Mouse (Mus musculus) heart, adult 9 months (tissue): ENCODE data around the gene Defb36.

Experiments
- DNase-seq, 2 experiments: peaks; one replicate each; pipeline ENCODE4 v3.0.0; 2022; ENCODE audit warnings: low spot score in 2 of 2

The Defb36 gene

DNA sequence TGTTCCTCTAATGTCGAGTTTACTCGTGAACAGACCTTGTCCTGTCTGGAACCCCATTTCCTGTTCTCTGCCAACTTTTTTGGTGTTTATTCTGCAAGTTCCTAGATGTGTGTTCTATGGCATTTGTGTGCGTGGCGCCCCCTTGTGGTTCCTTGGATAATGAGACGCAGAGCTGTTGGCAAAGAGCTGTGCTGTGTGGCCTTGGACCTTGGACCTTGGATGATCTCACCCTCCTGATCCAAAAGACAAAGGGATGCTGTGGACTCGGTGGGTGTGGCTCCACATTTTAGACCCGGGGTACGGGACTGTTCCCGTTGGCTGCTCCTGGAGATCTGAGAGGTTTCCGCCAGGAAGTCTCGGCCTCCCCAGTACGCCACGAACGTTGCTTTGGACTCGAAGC lies at the start of gene Defb36:
TSS of gene Defb36 (plus strand) at position 271 of the 400 bp plus-strand sequence.
- no peak for DNase-seq

DNA sequence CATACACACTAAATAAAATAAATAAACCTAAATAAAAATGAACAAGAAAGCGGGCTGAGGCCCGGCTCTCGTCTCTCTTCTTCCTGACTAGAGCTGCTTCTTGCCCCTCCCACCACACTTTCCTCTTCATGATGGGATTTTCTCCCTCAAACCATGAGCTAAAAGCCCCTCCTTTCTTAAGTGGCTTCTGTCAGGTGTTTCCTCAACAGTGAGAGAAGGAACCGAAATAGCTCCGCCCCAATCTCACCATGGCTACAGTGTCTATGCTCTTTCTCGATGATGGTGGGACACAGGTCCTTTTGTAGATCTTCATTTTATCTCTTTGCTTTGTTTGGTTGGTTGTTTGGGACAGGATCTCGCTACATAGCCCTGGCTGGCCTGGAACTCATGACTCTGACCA lies 47.5 kb upstream of the Defb36 start:
- DNase-seq: no peak

DNA sequence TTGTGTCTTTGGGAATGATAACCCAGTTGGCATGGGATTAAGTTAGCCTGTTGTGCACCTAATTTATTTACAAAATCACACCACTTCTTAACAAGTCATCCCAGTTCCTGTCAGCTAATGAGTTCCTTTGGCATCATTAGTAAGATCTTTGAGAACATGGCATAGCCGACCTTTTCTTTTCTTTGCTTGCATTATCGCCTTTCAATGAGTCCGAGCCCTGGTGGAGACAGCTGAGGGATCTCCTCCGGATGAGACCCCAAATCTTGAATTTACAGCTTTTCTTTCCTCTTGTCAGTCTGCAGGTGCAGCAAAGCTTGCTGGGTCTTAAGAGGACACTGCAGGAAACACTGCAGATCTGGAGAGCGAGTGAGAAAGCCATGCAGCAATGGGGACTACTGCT lies 35.1 kb upstream of the Defb36 start, which contains the start of gene Gm17416:
TSS of gene Gm17416 (plus strand) at position 301 of the 400 bp plus-strand sequence.
- DNase-seq: no peak

DNA sequence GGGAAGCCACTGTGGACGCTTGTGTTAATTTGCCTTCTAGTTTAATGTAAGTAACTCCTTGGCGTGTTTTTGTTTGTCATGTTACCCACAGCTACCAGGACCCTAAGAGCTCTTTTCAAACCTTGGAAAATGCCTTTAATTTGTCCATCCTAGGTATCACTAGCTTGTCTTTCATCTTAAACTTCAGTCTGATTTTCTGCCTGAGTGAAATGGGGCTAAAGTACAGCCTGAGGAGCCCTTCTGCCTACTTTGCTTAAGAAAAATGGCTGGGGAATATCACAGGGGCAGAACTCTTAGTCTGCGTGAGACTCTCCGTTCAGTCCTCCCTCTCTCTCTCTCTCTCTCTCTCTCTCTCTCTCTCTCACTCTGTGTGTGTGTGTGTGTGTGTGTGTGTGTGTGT lies 34.2 kb upstream of the Defb36 start:
- no peak for DNase-seq

DNA sequence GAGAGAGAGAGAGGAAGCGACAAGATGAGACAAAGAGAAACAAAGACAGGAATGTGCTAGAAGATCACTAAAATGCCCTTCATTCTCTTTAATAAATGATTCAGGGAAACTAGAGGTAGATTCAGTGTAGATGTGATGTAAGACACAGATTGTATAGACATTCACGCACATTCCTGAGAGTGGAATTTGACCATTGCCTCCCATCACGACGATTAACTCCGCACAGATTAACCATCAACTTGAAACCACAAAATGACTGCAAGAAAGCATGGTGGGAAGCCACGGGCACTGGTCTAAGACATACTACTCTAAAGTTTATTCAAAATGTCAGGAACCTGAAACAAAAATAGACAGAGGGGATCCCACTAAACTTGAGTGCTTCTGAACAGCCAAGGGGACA lies 33.8 kb upstream of the Defb36 start:
- DNase-seq: no peak

DNA sequence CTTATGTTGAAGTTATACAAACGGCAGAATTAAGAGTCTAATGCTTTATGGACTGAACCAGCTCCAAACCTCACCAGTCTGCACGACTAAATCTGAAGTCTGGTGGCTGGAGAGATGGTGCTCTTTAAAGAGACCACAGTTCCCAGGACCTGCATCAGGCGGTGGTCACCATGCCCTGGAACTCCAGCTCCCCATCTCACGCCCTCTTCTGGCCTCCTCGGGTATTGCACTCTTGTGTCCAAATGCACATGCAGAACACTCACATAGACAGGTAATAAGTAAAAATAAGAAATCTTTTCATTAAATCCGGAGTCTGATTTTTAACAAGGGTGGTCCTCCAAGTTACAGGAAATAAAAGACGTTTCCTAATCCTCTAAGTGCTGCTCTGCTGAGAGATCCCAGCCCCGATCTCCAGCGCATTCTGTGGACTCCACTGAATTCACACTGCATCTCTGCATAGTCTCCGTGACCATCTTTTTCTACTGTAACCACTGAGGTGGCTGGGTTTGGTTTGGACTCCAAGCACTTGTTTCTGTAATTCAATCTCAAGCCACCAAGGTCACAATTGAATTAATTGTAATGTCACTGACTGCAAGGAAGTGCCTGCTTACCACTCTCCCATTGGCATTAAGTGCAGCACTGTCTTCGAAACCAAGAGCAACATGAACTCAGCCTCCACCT lies 31.9 kb upstream of the Defb36 start, which contains the start of gene Defb21:
TSS of gene Defb21 (plus strand) at position 631 of the 681 bp plus-strand sequence.
- no peak for DNase-seq

DNA sequence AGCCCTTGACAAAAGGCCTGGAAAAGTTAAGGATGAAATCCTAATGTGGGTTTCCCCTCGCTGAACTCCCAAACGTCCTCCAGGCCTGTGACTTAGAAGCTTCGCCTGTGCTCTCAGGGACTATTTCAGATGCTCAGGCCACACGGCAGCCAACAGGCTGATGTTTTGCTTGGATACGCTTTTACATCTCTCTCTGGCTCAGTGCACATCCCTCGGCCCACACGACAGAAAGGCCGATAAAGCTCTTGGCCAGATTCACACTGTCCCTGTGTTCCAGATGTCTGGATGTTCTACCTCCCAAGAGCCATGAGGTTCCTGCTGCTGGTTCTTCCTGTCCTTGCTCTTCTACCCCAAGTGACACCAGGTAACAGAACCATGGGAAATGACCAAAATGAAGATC lies 30.6 kb upstream of the Defb36 start:
- DNase-seq: peak in 1 of 2 experiments; percentile 14

DNA sequence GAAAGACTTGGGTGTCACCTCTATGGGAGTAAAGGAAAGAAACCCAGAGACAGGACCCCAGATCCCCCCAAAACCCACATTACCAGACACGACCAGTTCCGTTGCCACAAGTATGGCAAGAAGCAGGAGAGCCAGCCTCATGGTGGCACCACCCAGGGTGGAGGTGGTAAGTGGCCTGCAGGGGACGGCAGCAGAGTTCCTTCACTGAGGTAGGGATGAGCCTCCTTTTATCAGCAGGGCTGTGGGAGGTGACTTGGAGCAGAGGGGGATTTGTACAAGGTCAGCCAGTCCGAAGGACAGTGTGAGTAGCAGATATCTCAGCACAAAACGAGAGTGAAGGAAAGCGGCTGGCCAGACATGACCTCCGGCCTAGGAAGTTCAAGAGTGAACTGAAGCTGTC lies 24.0 kb upstream of the Defb36 start, which contains the start of gene Defb19:
TSS of gene Defb19 (minus strand) at position 206 of the 400 bp plus-strand sequence.
- DNase-seq: no peak

DNA sequence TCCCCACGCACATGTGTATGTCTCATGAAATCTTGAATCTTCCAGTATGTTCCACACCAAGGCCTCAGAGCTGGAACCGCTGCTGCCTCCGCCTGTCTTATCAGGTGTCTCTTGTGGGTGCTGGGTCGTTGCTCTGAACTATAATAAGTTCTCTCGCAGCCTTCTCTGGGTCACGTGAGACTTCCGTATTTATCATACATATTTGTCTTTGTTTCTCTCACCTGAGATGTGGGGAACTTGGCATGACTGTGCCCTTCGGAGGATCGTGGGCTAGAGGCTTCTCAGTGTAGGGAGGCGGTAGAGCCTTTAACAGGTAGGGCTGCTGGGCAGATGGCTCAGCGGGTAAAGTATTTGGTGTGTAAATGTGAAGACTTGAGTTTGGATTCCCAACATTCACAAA lies 23.5 kb upstream of the Defb36 start:
- DNase-seq: no peak

DNA sequence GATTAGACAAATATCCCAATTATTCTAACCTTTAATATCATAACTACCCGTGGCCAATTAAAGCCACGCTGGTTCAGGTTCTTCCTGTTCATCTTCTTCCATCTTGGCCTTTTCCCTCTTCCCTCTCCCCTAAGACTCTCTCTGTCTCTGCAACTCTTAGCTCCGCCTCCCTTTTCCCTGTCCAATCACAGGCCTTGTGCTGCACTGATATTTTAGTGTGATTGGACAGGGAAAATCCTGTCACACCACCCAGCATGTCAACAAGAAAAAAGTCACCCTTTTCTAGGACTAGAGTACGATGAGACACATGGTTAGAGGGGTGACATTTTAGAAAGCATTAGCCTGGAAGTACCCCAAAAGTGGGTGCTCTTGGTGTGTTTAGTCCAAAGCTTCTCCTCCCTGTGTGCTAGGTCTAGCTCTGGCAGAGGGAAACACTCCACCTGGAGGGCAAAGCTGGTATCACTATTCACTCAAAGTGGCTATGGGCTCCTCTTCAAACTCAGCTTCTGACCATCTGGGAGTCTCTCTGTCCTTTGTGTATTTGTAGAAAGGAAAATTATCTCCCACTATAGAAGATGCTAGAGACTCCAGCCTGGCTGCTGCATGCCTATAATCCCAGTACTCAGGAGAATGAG lies 17.1 kb upstream of the Defb36 start:
- DNase-seq: no peak

DNA sequence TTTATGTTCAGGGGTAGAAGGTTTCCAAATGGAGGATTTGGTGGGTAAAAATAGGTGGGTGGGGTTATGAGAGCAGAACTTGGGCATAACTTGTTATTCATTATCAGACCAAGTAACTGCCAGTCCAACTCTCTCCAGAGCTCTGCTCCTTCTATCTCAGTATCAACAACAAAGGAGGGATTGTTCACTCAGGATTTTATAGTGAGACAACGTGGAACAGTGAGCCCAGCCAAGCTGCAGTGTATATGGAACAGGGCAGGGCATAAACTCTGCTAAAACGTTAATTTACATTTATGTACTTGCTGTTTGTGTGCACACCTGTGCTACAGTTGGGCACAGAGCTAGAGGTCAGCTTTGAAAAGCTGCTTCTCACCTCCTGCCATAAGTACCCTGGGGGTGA lies 15.7 kb upstream of the Defb36 start:
- no peak for DNase-seq

DNA sequence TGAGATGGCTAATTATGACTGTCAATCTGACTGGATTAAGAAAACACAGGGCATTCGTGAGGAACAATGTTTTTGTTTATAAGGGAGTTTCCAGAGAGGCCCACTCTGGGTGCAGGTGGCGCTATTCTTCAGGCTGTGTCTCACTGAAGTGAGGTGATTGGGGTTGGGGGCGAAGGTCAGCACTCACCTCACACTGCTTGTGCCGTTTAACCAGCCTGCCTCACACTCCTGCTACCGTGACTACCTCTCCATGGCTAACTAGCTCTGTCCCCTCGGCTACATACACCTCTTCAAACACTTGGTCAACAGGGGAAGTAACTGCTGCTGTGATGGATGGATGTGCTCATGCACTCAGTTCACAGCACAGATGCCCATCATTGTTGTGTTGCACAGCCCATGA lies 15.1 kb upstream of the Defb36 start:
- no peak for DNase-seq

DNA sequence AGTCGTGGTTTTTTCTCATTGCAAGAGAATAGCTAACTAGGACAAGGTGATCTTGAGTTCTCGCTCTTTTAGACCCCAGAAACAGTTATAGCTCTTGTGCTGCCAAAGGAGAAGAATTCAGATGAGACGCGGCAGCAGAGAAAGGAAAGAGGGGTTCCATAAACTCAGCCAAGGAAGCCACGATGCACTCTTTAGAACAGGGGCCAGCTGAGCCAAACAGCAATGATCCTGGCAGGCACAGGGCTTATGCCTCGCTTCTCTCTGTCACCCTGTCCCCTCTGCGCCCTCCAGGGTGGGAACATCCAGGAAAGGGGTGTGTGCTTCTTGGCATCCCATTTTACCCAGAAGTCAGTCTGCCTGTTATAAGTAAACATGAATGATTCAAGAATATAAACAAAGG lies 4.8 kb upstream of the Defb36 start, which contains the start of gene Defb45:
TSS of gene Defb45 (minus strand) at position 101 of the 400 bp plus-strand sequence.
- DNase-seq: no peak

DNA sequence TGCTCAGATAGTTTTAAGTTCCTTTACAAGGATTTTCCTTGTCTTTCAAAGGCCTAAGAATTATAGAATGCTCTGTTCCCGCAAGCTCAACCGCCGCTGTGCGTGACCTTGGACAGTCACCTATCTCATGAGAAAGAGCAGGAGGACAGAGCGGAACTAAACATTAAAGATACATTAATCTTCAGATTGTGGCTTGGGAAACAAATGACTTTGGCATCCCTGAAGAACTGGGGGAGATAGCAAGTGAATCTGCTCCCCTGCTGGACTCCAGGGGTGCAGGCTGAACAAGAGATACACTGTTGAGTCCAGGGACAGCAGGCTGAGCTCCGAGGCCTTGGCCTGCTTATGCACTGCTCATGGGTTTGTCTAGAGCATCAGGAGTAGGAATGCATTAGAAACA lies 4.1 kb upstream of the Defb36 start:
- DNase-seq: no peak

DNA sequence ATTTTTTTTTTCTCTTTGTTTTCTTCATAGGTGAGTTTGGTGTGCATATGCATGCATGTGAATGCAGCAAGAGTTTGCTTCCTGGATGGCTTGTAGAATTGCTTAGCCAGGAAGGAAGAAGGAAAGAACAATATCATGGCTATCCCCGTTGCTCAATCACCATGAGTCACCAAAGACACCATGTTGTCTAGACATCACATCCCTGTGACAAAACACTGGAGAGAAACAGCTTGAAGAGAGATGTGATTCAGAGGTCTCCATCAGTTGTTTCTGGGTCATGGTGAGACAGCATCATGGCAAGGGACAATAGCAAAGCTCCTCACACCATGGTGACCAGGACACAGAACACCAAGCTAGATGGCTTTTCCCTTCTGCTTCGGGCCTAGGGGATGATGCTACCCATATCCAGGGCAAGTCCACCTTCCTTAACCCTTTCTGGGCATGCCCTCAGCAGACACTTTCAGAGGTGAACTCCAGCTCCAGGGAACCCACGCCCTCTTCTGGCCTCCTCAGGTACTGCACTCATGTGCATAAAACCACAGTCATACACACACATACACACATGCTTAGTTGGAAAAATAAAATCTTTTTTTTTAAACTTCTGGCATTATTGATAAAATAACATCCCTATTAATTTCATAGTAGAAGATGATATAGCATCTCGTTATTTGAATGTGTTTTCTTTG lies 2.7 kb upstream of the Defb36 start:
- no peak for DNase-seq

DNA sequence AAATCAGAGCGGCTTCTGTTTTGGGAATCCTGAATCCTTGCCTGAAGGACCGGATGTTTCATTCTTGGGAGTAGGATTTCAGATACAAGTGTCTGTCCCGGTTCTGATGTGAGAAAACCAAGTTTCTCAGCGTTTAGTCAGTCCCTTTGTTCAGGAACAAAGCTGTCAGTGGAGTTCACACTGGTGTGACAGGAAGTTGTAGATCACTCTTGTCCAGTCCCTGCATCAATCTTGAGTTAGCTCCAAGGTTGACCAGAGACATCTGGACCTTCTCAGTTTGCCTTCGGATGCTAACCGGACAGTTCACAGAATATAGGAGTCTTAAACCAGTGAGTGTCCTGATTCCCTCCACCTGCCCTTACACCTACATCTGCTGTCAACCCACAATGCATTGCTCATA lies 3.6 kb downstream of the Defb36 start:
- no peak for DNase-seq

DNA sequence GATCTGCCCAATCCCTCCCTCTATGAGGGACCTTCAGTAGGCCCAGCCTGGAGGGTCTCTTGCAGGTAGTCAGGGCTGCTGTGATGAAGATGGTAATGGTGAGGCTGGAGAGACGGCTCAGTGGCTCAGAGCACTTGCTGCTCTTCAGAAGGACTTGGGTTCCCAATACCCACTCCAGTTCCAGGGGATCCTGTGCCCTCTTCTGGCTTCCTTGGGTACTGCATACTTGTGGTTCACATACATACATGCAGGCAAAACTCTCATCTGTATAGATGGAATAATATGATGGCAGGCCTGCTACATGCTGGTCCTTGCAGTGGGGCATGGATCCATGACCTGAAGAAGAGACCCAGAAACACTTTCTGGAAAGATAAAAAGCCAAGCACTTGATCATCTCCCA lies 4.6 kb downstream of the Defb36 start:
- DNase-seq: no peak

DNA sequence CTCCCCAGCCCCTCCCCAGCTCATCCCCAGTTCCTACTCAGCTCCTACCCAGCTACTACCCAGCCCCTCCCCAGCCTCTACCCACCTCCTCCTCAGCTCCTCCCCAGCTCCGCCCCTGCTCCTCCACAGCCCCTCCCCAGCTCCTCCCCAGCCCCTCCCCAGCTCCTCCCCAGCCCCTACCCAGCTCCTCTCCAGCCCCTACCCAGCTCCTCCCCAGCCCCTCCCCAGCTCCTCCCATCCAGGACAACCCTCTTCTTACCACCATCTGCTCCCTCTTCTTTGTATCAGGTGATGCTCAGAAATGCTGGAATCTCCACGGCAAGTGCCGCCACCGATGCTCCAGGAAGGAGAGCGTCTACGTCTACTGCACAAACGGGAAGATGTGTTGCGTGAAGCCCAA lies 8.1 kb downstream of the Defb36 start:
- DNase-seq: no peak

DNA sequence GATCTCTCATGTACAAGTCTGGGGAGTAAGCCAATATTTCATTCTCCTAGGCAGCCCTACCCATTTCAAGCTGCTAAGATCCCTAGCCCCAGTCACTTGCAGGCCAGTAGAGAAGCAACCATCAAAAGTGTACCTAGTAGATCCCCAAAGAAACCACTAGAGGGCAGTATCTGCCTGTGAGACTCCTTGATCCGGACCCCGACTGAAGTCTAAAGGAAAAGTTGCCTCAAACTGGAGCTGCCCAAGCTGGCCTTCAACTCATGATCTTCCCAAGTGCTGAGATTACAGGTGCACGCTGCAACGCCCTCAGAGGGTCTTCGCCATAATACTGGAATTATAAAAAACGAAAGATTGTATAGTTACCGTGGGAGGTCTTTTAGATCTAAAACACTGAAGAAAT lies 11.4 kb downstream of the Defb36 start:
- peak; percentile 68 to 71 for DNase-seq

DNA sequence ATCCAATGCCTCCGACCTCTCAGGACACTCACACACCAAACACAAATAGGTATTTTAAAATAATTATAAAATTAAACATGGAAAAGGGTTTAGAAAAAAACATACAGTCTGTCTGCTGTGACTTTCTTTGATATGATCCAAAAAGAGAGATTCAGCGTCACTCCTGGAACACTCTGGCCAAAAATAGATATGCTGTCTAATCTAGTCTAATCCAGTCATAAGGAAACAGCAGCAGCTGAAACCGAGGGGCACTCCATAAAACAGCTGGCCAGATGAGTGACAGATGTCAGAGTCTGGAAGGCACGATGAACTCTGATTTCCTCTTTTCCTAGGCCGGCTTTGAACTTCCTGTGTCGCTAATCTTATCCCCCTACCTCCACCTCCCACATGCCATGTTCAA lies 12.3 kb downstream of the Defb36 start:
- DNase-seq: no peak

DNA sequence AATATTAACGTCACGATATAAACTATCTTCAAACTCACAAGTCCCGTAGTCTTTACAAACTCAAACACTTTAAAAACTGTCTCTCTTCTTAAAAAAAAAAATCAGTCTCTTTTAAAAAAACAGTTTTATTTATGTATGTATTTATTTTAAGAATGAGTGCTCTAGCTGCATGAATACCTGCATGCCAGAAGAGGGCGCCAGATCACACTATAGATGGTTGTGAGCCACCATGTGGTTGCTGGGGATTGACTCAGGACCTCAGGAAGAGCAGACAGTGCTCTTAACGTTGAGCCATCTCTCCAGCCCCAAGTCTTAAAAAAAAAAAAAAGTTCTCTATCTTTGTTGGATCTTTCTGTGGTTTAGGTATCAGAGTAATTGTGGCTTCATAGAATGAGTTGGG lies 13.2 kb downstream of the Defb36 start:
- no peak for DNase-seq

DNA sequence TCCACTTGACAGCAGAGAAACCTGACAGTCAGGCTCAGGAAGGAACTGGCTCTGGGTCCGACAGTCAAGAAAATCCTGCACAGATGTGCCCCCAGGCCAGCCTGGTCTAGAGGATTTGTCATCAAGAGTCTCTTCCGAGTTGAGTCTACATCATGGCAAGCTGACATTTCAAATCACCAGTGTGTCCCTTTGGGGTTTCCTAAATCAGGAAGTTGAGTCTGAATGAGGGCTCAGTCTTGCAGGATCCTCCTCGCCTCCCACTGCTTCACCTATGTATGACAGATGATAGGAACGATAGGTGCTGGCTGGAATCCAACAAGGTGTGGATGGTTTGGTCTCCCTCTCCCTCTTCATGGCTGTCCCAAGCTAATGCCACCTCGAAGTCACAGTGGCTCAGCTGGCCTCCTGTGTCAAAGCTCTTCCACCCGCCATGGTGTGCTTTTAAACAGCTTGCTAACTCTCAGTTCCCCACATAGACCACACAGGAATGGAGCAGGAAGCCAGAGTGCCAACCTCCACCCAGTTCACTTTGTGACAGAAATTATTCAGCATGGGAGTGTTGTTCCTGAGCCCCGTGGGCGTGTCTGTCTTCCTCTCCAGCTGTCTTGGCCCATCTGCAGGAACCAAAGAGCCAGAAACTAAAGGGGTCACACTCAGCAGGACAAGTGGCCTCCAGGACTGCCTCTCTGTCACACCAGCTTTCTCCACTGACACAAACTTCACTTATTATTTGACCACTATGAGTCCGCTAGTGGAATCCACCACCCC lies 16.4 kb downstream of the Defb36 start:
- peak in 1 of 2 experiments; percentile 60 for DNase-seq
